Mouse (Mus musculus): ENCODE results near the gene Pgam2.

Pgam2 gene

GRCm38 (mm10) chr11:5804174-5804573 is 641 bp upstream of the Pgam2 start:
- peak; percentile 86 for DNase-seq

GRCm38 (mm10) chr11:5802457-5803217 is 896 bp downstream of the Pgam2 start:
- DNase-seq, result peak; percentile 79

GRCm38 (mm10) chr11:5802005-5802404 is 1.5 kb downstream of the Pgam2 start:
- DNase-seq, result peak; percentile 93

- DNase-seq, result peak; percentile 91
Measured at GRCm38 (mm10) chr11:5801511-5801910, 2.0 kb downstream of the Pgam2 start.

GRCm38 (mm10) chr11:5799621-5800490 is 3.7 kb downstream of the Pgam2 start:
- peak; percentile 93 for DNase-seq

GRCm38 (mm10) chr11:5797928-5798327 is 5.6 kb downstream of the Pgam2 start:
- peak; percentile 68 for DNase-seq

GRCm38 (mm10) chr11:5797371-5797770 is 6.2 kb downstream of the Pgam2 start:
- peak; percentile 88 for DNase-seq

GRCm38 (mm10) chr11:5796939-5797338 is 6.6 kb downstream of the Pgam2 start:
- no peak for DNase-seq

- peak; percentile 97 for DNase-seq
Measured at GRCm38 (mm10) chr11:5795706-5796105, 7.8 kb downstream of the Pgam2 start.

- DNase-seq, result peak; percentile 91
Measured at GRCm38 (mm10) chr11:5795290-5795689, 8.2 kb downstream of the Pgam2 start.

- DNase-seq, result no peak
Measured at GRCm38 (mm10) chr11:5790431-5790830, 13.1 kb downstream of the Pgam2 start.

- no peak for DNase-seq
Measured at GRCm38 (mm10) chr11:5789754-5790333, 13.7 kb downstream of the Pgam2 start.

GRCm38 (mm10) chr11:5789071-5789753 is 14.3 kb downstream of the Pgam2 start:
- DNase-seq, result no peak

GRCm38 (mm10) chr11:5788056-5789014 is 15.2 kb downstream of the Pgam2 start, which contains the start of gene Dbnl:
Gene Dbnl, plus strand, starts transcription at chr11:5788488.
- peak; percentile 100 for DNase-seq

- DNase-seq, result no peak
Measured at GRCm38 (mm10) chr11:5787671-5788055, 15.9 kb downstream of the Pgam2 start.

GRCm38 (mm10) chr11:5785732-5786131 is 17.8 kb downstream of the Pgam2 start:
- DNase-seq, result no peak

GRCm38 (mm10) chr11:5782199-5782944 is 21.2 kb downstream of the Pgam2 start:
- peak; percentile 82 for DNase-seq

GRCm38 (mm10) chr11:5780035-5780499 is 23.5 kb downstream of the Pgam2 start:
- no peak for DNase-seq

GRCm38 (mm10) chr11:5778481-5778880 is 25.1 kb downstream of the Pgam2 start:
- no peak for DNase-seq

GRCm38 (mm10) chr11:5766019-5766418 is 37.5 kb downstream of the Pgam2 start:
- no peak for DNase-seq

GRCm38 (mm10) chr11:5762633-5762982 is 40.9 kb downstream of the Pgam2 start:
- no peak for DNase-seq
